Mouse (Mus musculus): ENCODE data around the gene Adgrg6. TPM values are rescaled to one million over a fixed set of nuclear protein-coding genes. Genes with fewer than 3 reads are reported as not detected.

Adgrg6 gene
- polyA plus RNA-seq, 1 experiment from 2014 or later: 1.0 TPM

GRCm38 (mm10) chr10:14511157-14511556 lies 34.3 kb downstream of the Adgrg6 start:
- Histone ChIP-seq H3K4me1 (replicated peaks; ENCODE audit: control insufficient read depth, insufficient read depth, low read length) (no peaks in the 10 kb centered on the region), H3K9me3 (ENCODE audit: control insufficient read depth) (no peaks in the 10 kb centered on the region), H3K27ac (ENCODE audit: low read depth, low read length) (no peak overlapping the region), H3K36me3 (ENCODE audit: control insufficient read depth, insufficient read depth) (no peaks in the 10 kb centered on the region), H3K9ac (ENCODE audit: low read depth, low read length) (no peak overlapping the region), H3K4me3 (ENCODE audit: low read depth, low read length) (no peak overlapping the region), H3K4me2 (replicated peaks; ENCODE audit: low read depth) (no peak overlapping the region), H3K27me3 (replicated peaks; ENCODE audit: control insufficient read depth, insufficient read depth, low read length) (no peaks in the 10 kb centered on the region)
- no peak for TF ChIP-seq CTCF (IDR thresholded peaks at IDR 0.05; ENCODE audit: low read depth)
- ATAC-seq: no peak
- WGBS: 66% methylated on average over 3 of the region's 3 CpGs

GRCm38 (mm10) chr10:14495658-14496057 lies 49.8 kb downstream of the Adgrg6 start:
- no peak overlapping the region for H3K4me3 ChIP-seq (ENCODE audit: low read depth, low read length)
- no peak for TF ChIP-seq CTCF (IDR thresholded peaks at IDR 0.05; ENCODE audit: low read depth)
- ATAC-seq: no peak

GRCm38 (mm10) chr10:14495204-14495603 lies 50.3 kb downstream of the Adgrg6 start:
- Histone ChIP-seq H3K27me3 (replicated peaks; ENCODE audit: control insufficient read depth, insufficient read depth, low read length) (no peaks in the 10 kb centered on the region), H3K4me1 (replicated peaks; ENCODE audit: control insufficient read depth, insufficient read depth, low read length) (no peaks in the 10 kb centered on the region), H3K4me3 (ENCODE audit: low read depth, low read length) (no peak overlapping the region), H3K27ac (ENCODE audit: low read depth, low read length) (no peak overlapping the region), H3K36me3 (ENCODE audit: control insufficient read depth, insufficient read depth) (no peaks in the 10 kb centered on the region), H3K9ac (ENCODE audit: low read depth, low read length) (no peak overlapping the region), H3K9me3 (ENCODE audit: control insufficient read depth) (no peaks in the 10 kb centered on the region), H3K4me2 (replicated peaks; ENCODE audit: low read depth) (no peak overlapping the region)
- TF ChIP-seq CTCF (IDR thresholded peaks at IDR 0.05; ENCODE audit: low read depth): no peak
- no peak for ATAC-seq

More at GRCm38 (mm10) chr10:14495658-14496057, 49.8 kb downstream of the Adgrg6 start:
- Histone ChIP-seq H3K9ac (ENCODE audit: low read depth, low read length) (no peak overlapping the region), H3K9me3 (ENCODE audit: control insufficient read depth) (no peaks in the 10 kb centered on the region), H3K4me2 (replicated peaks; ENCODE audit: low read depth) (no peak overlapping the region), H3K4me1 (replicated peaks; ENCODE audit: control insufficient read depth, insufficient read depth, low read length) (no peaks in the 10 kb centered on the region), H3K27me3 (replicated peaks; ENCODE audit: control insufficient read depth, insufficient read depth, low read length) (no peaks in the 10 kb centered on the region), H3K36me3 (ENCODE audit: control insufficient read depth, insufficient read depth) (no peaks in the 10 kb centered on the region), H3K27ac (ENCODE audit: low read depth, low read length) (no peak overlapping the region)

- no peak overlapping the region for H3K9ac ChIP-seq (ENCODE audit: low read depth, low read length)
- H3K9me3 ChIP-seq (ENCODE audit: control insufficient read depth): no peaks in the 10 kb centered on the region
- H3K27me3 ChIP-seq (replicated peaks; ENCODE audit: control insufficient read depth, insufficient read depth, low read length): no peaks in the 10 kb centered on the region
- H3K4me3 ChIP-seq (ENCODE audit: low read depth, low read length): no peak overlapping the region
- H3K4me2 ChIP-seq (replicated peaks; ENCODE audit: low read depth): no peak overlapping the region
- H3K4me1 ChIP-seq (replicated peaks; ENCODE audit: control insufficient read depth, insufficient read depth, low read length): no peaks in the 10 kb centered on the region
- no peaks in the 10 kb centered on the region for H3K36me3 ChIP-seq (ENCODE audit: control insufficient read depth, insufficient read depth)
- WGBS: 85% methylated on average over 4 of the region's 4 CpGs
- no peak for ATAC-seq
- TF ChIP-seq CTCF (IDR thresholded peaks at IDR 0.05; ENCODE audit: low read depth): no peak
- H3K27ac ChIP-seq (ENCODE audit: low read depth, low read length): no peak overlapping the region
Measured at GRCm38 (mm10) chr10:14491838-14492237, 53.6 kb downstream of the Adgrg6 start.

GRCm38 (mm10) chr10:14483257-14483656 lies 62.2 kb downstream of the Adgrg6 start:
- 57% methylated on average over 5 of the region's 5 CpGs for WGBS
- no peak for TF ChIP-seq CTCF (IDR thresholded peaks at IDR 0.05; ENCODE audit: low read depth)
- H3K9ac ChIP-seq (ENCODE audit: low read depth, low read length): no peak overlapping the region

GRCm38 (mm10) chr10:14482483-14482882 lies 63.0 kb downstream of the Adgrg6 start:
- no peak overlapping the region for H3K27ac ChIP-seq (ENCODE audit: low read depth, low read length)
- WGBS: 59% methylated on average over 5 of the region's 5 CpGs
- H3K4me1 ChIP-seq (replicated peaks; ENCODE audit: control insufficient read depth, insufficient read depth, low read length): no peaks in the 10 kb centered on the region
- no peaks in the 10 kb centered on the region for H3K9me3 ChIP-seq (ENCODE audit: control insufficient read depth)
- no peaks in the 10 kb centered on the region for H3K36me3 ChIP-seq (ENCODE audit: control insufficient read depth, insufficient read depth)
- no peaks in the 10 kb centered on the region for H3K27me3 ChIP-seq (replicated peaks; ENCODE audit: control insufficient read depth, insufficient read depth, low read length)
- H3K9ac ChIP-seq (ENCODE audit: low read depth, low read length): no peak overlapping the region
- H3K4me2 ChIP-seq (replicated peaks; ENCODE audit: low read depth): no peak overlapping the region
- TF ChIP-seq CTCF (IDR thresholded peaks at IDR 0.05; ENCODE audit: low read depth): no peak
- ATAC-seq: no peak
- no peak overlapping the region for H3K4me3 ChIP-seq (ENCODE audit: low read depth, low read length)

More at GRCm38 (mm10) chr10:14483257-14483656, 62.2 kb downstream of the Adgrg6 start:
- no peaks in the 10 kb centered on the region for H3K4me1 ChIP-seq (replicated peaks; ENCODE audit: control insufficient read depth, insufficient read depth, low read length)
- H3K4me3 ChIP-seq (ENCODE audit: low read depth, low read length): no peak overlapping the region
- no peaks in the 10 kb centered on the region for H3K9me3 ChIP-seq (ENCODE audit: control insufficient read depth)
- no peaks in the 10 kb centered on the region for H3K27me3 ChIP-seq (replicated peaks; ENCODE audit: control insufficient read depth, insufficient read depth, low read length)
- ATAC-seq: no peak
- no peaks in the 10 kb centered on the region for H3K36me3 ChIP-seq (ENCODE audit: control insufficient read depth, insufficient read depth)
- H3K4me2 ChIP-seq (replicated peaks; ENCODE audit: low read depth): no peak overlapping the region
- H3K27ac ChIP-seq (ENCODE audit: low read depth, low read length): no peak overlapping the region

- Histone ChIP-seq H3K27ac (ENCODE audit: low read depth, low read length) (no peak overlapping the region), H3K36me3 (ENCODE audit: control insufficient read depth, insufficient read depth) (no peaks in the 10 kb centered on the region), H3K27me3 (replicated peaks; ENCODE audit: control insufficient read depth, insufficient read depth, low read length) (no peaks in the 10 kb centered on the region), H3K9me3 (ENCODE audit: control insufficient read depth) (no peaks in the 10 kb centered on the region), H3K4me2 (replicated peaks; ENCODE audit: low read depth) (no peak overlapping the region), H3K4me3 (ENCODE audit: low read depth, low read length) (no peak overlapping the region), H3K4me1 (replicated peaks; ENCODE audit: control insufficient read depth, insufficient read depth, low read length) (no peaks in the 10 kb centered on the region), H3K9ac (ENCODE audit: low read depth, low read length) (no peak overlapping the region)
- TF ChIP-seq CTCF (IDR thresholded peaks at IDR 0.05; ENCODE audit: low read depth): no peak
- ATAC-seq: no peak
- 61% methylated on average over 5 of the region's 5 CpGs for WGBS
Measured at GRCm38 (mm10) chr10:14480928-14481327, 64.5 kb downstream of the Adgrg6 start.

Measured in intestine, postnatal 0 days (tissue).